Mouse (Mus musculus): ENCODE measurements around the gene Hepacam. TPM values are rescaled to one million over a fixed set of nuclear protein-coding genes. Genes with fewer than 3 reads are reported as not detected.

Gene Hepacam
- polyA plus RNA-seq, 1 experiment from 2014 or later, result 0.06 TPM

Other genes with a start within 250 kb of the Hepacam start
- 0.36 and 0.50 TPM in 2 replicates for gene Pknox2, start 219.9 kb upstream of the Hepacam start, polyA plus RNA-seq (2015; fragmentation: Nextera tagmentation; extraction: Ambion mirVana)
- 3.8 TPM in 2 replicates for gene Tmem218, start 159.1 kb upstream of the Hepacam start, polyA plus RNA-seq (2015; fragmentation: Nextera tagmentation; extraction: Ambion mirVana)
- gene Slc37a2, start 111.6 kb upstream of the Hepacam start, polyA plus RNA-seq (2015; fragmentation: Nextera tagmentation; extraction: Ambion mirVana), result 1.5 and 1.7 TPM in 2 replicates
- gene Ccdc15, start 18.9 kb upstream of the Hepacam start, polyA plus RNA-seq (2015; fragmentation: Nextera tagmentation; extraction: Ambion mirVana), result 5.2 and 6.2 TPM in 2 replicates
- gene Robo4, start 34.5 kb downstream of the Hepacam start, polyA plus RNA-seq (2015; fragmentation: Nextera tagmentation; extraction: Ambion mirVana), result 2.0 and 2.5 TPM in 2 replicates
- 0.12 and 0.13 TPM in 2 replicates for gene Robo3, start 65.9 kb downstream of the Hepacam start, polyA plus RNA-seq (2015; fragmentation: Nextera tagmentation; extraction: Ambion mirVana)
- 5.4 and 6.6 TPM in 2 replicates for gene Msantd2, start 122.0 kb downstream of the Hepacam start, polyA plus RNA-seq (2015; fragmentation: Nextera tagmentation; extraction: Ambion mirVana)
- gene Esam, start 160.7 kb downstream of the Hepacam start, polyA plus RNA-seq (2015; fragmentation: Nextera tagmentation; extraction: Ambion mirVana), result 15.6 and 17.2 TPM in 2 replicates
- 0.15 and 0.60 TPM in 2 replicates for gene Vsig2, start 171.9 kb downstream of the Hepacam start, polyA plus RNA-seq (2015; fragmentation: Nextera tagmentation; extraction: Ambion mirVana)
- gene Nrgn, start 185.6 kb downstream of the Hepacam start, polyA plus RNA-seq (2015; fragmentation: Nextera tagmentation; extraction: Ambion mirVana), result 8.8 and 10.4 TPM in 2 replicates
- 4.3 and 5.5 TPM in 2 replicates for gene Siae, start 188.3 kb downstream of the Hepacam start, polyA plus RNA-seq (2015; fragmentation: Nextera tagmentation; extraction: Ambion mirVana)
- 2.4 and 2.8 TPM in 2 replicates for gene Spa17, start 246.4 kb downstream of the Hepacam start, polyA plus RNA-seq (2015; fragmentation: Nextera tagmentation; extraction: Ambion mirVana)